Mouse (Mus musculus): ENCODE results near the gene Snrpa. TPM values are rescaled to one million over a fixed set of nuclear protein-coding genes. Genes with fewer than 3 reads are reported as not detected.

Snrpa gene
- polyA plus RNA-seq, 1 experiment: 228 TPM

GRCm38 (mm10) chr7:27218586-27218985 lies 22.5 kb upstream of the Snrpa start:
- H3K27ac ChIP-seq (ENCODE audit: insufficient read depth, low read length): no peak overlapping the region
- H3K27me3 ChIP-seq (ENCODE audit: control insufficient read depth, insufficient read depth, low read length, poor library complexity, severe bottlenecking): no peaks in the 10 kb centered on the region
- 0 out of 2 replicates have a peak, but pooled peaks cover 2% of the 10 kb centered on the region for H3K36me3 ChIP-seq (ENCODE audit: control insufficient read depth, insufficient read depth, low read length, poor library complexity, severe bottlenecking)
- no peak overlapping the region for H3K4me3 ChIP-seq (ENCODE audit: low read depth, low read length)
- no peak for TF ChIP-seq POLR2A (IDR thresholded peaks at IDR 0.05; ENCODE audit: insufficient read depth, low read length)
- no peak for TF ChIP-seq EP300 (IDR thresholded peaks at IDR 0.05; ENCODE audit: insufficient read depth, low read depth, low read length)
- TF ChIP-seq CTCF (IDR thresholded peaks at IDR 0.05; ENCODE audit: low read depth, low read length): no peak
- H3K9me3 ChIP-seq (replicated peaks; ENCODE audit: control insufficient read depth, insufficient read depth, low read length, poor library complexity, severe bottlenecking): no peaks in the 10 kb centered on the region
- H3K9ac ChIP-seq (ENCODE audit: low read depth, poor library complexity, severe bottlenecking): no peak overlapping the region
- peaks cover 5% of the 10 kb centered on the region for H3K4me1 ChIP-seq (ENCODE audit: control insufficient read depth, insufficient read depth, low read length)

- no peak for TF ChIP-seq POLR2A (IDR thresholded peaks at IDR 0.05; ENCODE audit: insufficient read depth, low read length)
- no peak for TF ChIP-seq CTCF (IDR thresholded peaks at IDR 0.05; ENCODE audit: low read depth, low read length)
- no peak for TF ChIP-seq EP300 (IDR thresholded peaks at IDR 0.05; ENCODE audit: insufficient read depth, low read depth, low read length)
- Histone ChIP-seq H3K27ac (ENCODE audit: insufficient read depth, low read length) (no peak overlapping the region), H3K36me3 (ENCODE audit: control insufficient read depth, insufficient read depth, low read length, poor library complexity, severe bottlenecking) (peaks cover 6% of the 10 kb centered on the region; the same call in 1 of the 2 replicates), H3K4me1 (ENCODE audit: control insufficient read depth, insufficient read depth, low read length) (no peaks in the 10 kb centered on the region), H3K4me3 (ENCODE audit: low read depth, low read length) (no peak overlapping the region), H3K9ac (ENCODE audit: low read depth, poor library complexity, severe bottlenecking) (no peak overlapping the region), H3K9me3 (replicated peaks; ENCODE audit: control insufficient read depth, insufficient read depth, low read length, poor library complexity, severe bottlenecking) (no peaks in the 10 kb centered on the region), H3K27me3 (ENCODE audit: control insufficient read depth, insufficient read depth, low read length, poor library complexity, severe bottlenecking) (no peaks in the 10 kb centered on the region)
Measured at GRCm38 (mm10) chr7:27212626-27213025, 16.6 kb upstream of the Snrpa start.

GRCm38 (mm10) chr7:27203730-27204449 lies 7.8 kb upstream of the Snrpa start:
- Histone ChIP-seq H3K36me3 (ENCODE audit: control insufficient read depth, insufficient read depth, low read length, poor library complexity, severe bottlenecking) (no peaks in the 10 kb centered on the region), H3K9me3 (replicated peaks; ENCODE audit: control insufficient read depth, insufficient read depth, low read length, poor library complexity, severe bottlenecking) (no peaks in the 10 kb centered on the region), H3K4me3 (ENCODE audit: low read depth, low read length) (no peak overlapping the region), H3K4me1 (ENCODE audit: control insufficient read depth, insufficient read depth, low read length) (no peaks in the 10 kb centered on the region), H3K27me3 (ENCODE audit: control insufficient read depth, insufficient read depth, low read length, poor library complexity, severe bottlenecking) (no peaks in the 10 kb centered on the region), H3K9ac (ENCODE audit: low read depth, poor library complexity, severe bottlenecking) (no peak overlapping the region), H3K27ac (ENCODE audit: insufficient read depth, low read length) (no peak overlapping the region)
- no peak for TF ChIP-seq EP300 (IDR thresholded peaks at IDR 0.05; ENCODE audit: insufficient read depth, low read depth, low read length)
- no peak for TF ChIP-seq POLR2A (IDR thresholded peaks at IDR 0.05; ENCODE audit: insufficient read depth, low read length)

GRCm38 (mm10) chr7:27198779-27199178 lies 2.7 kb upstream of the Snrpa start:
- no peak overlapping the region for H3K4me3 ChIP-seq (ENCODE audit: low read depth, low read length)
- peaks cover under 1% of the 10 kb centered on the region for H3K4me1 ChIP-seq (ENCODE audit: control insufficient read depth, insufficient read depth, low read length)
- no peaks in the 10 kb centered on the region for H3K9me3 ChIP-seq (replicated peaks; ENCODE audit: control insufficient read depth, insufficient read depth, low read length, poor library complexity, severe bottlenecking)
- TF ChIP-seq EP300 (IDR thresholded peaks at IDR 0.05; ENCODE audit: insufficient read depth, low read depth, low read length) (peak; percentile 88), CTCF (IDR thresholded peaks at IDR 0.05; ENCODE audit: low read depth, low read length) (no peak)
- H3K36me3 ChIP-seq (ENCODE audit: control insufficient read depth, insufficient read depth, low read length, poor library complexity, severe bottlenecking): peaks cover 9% of the 10 kb centered on the region
- H3K27ac ChIP-seq (ENCODE audit: insufficient read depth, low read length): 0 out of 2 replicates have a peak overlapping the region, but pooled peaks have one; percentile 15
- H3K9ac ChIP-seq (ENCODE audit: low read depth, poor library complexity, severe bottlenecking): no peak overlapping the region
- H3K27me3 ChIP-seq (ENCODE audit: control insufficient read depth, insufficient read depth, low read length, poor library complexity, severe bottlenecking): no peaks in the 10 kb centered on the region

- no peaks in the 10 kb centered on the region for H3K27me3 ChIP-seq (ENCODE audit: control insufficient read depth, insufficient read depth, low read length, poor library complexity, severe bottlenecking)
- no peak overlapping the region for H3K4me3 ChIP-seq (ENCODE audit: low read depth, low read length)
- H3K4me1 ChIP-seq (ENCODE audit: control insufficient read depth, insufficient read depth, low read length): peaks cover 4% of the 10 kb centered on the region
- 0 out of 2 replicates have a peak overlapping the region, but pooled peaks have one; percentile 15 for H3K27ac ChIP-seq (ENCODE audit: insufficient read depth, low read length)
- TF ChIP-seq CTCF (IDR thresholded peaks at IDR 0.05; ENCODE audit: low read depth, low read length): no peak
- TF ChIP-seq EP300 (IDR thresholded peaks at IDR 0.05; ENCODE audit: insufficient read depth, low read depth, low read length): no peak
- no peak for TF ChIP-seq POLR2A (IDR thresholded peaks at IDR 0.05; ENCODE audit: insufficient read depth, low read length)
- H3K9me3 ChIP-seq (replicated peaks; ENCODE audit: control insufficient read depth, insufficient read depth, low read length, poor library complexity, severe bottlenecking): no peaks in the 10 kb centered on the region
- H3K36me3 ChIP-seq (ENCODE audit: control insufficient read depth, insufficient read depth, low read length, poor library complexity, severe bottlenecking): peaks cover 13% of the 10 kb centered on the region
- no peak overlapping the region for H3K9ac ChIP-seq (ENCODE audit: low read depth, poor library complexity, severe bottlenecking)
Measured at GRCm38 (mm10) chr7:27198355-27198754, 2.3 kb upstream of the Snrpa start.

GRCm38 (mm10) chr7:27197634-27198033 lies 1.6 kb upstream of the Snrpa start:
- Histone ChIP-seq H3K27me3 (ENCODE audit: control insufficient read depth, insufficient read depth, low read length, poor library complexity, severe bottlenecking) (no peaks in the 10 kb centered on the region), H3K9me3 (replicated peaks; ENCODE audit: control insufficient read depth, insufficient read depth, low read length, poor library complexity, severe bottlenecking) (no peaks in the 10 kb centered on the region), H3K4me3 (ENCODE audit: low read depth, low read length) (peak overlapping the region; percentile 53), H3K27ac (ENCODE audit: insufficient read depth, low read length) (peak overlapping the region; percentile 48), H3K36me3 (ENCODE audit: control insufficient read depth, insufficient read depth, low read length, poor library complexity, severe bottlenecking) (peaks cover 20% of the 10 kb centered on the region), H3K4me1 (ENCODE audit: control insufficient read depth, insufficient read depth, low read length) (peaks cover 4% of the 10 kb centered on the region), H3K9ac (ENCODE audit: low read depth, poor library complexity, severe bottlenecking) (peak overlapping the region; percentile 66)
- TF ChIP-seq EP300 (IDR thresholded peaks at IDR 0.05; ENCODE audit: insufficient read depth, low read depth, low read length) (no peak), CTCF (IDR thresholded peaks at IDR 0.05; ENCODE audit: low read depth, low read length) (no peak), POLR2A (IDR thresholded peaks at IDR 0.05; ENCODE audit: insufficient read depth, low read length) (no peak)
